ENCODE assay signal across 29 mouse cellular contexts in the genomic region with DNA sequence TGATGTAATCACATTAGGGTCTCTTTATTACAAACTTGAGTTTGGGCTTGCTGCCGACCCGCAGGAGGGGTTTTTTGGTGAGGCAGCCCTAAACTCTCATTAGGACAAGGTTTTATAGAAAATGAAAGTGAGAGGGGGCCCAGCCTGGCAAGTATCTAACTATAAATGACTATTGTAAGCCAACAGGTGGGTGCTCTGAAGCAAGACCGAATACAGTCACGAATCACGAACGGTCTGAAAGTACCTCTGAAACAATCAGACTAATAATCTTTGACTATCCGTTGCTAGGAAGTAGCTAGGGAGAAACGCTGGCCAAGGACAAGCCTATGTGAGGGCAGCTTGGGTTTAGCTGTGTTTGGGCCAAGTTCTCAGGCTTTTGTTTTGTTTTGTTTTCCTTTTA. TPM values are rescaled to one million over a fixed set of nuclear protein-coding genes. Genes with fewer than 3 reads are reported as not detected.
A peak's percentile ranks its signal among the peaks of the same experiment; 100 is the strongest.
DNase-seq lines count a peak whose midpoint lies in the region; ATAC-seq and TF ChIP-seq lines count a peak whose summit lies in the region.
"Had no signal": no experiment of that assay in that cellular context is flagged by ENCODE, and none has a peak within 500 bp of the region (broad histone marks: within the 10 kb centered on the region; RNA-seq: fewer than 3 reads in every experiment).

No protein-coding gene starts in this region.

- H3K9me3 ChIP-seq in forebrain, embryonic 16.5 days (ENCODE audit: control insufficient read depth, low read length) = no peaks in the 10 kb centered on the region
- H3K9me3 ChIP-seq in forebrain, embryonic 11.5 days (ENCODE audit: control insufficient read depth, low read length) = no peaks in the 10 kb centered on the region
- H3K9me3 ChIP-seq in lung, embryonic 14.5 days (ENCODE audit: low read depth, low read length) = no peaks in the 10 kb centered on the region
- H3K9me3 ChIP-seq: embryonic facial prominence, embryonic 12.5 days; forebrain, embryonic 13.5 days; midbrain, embryonic 10.5 days; neural tube, embryonic 13.5 days had no signal

- H3K27me3 ChIP-seq in forebrain, embryonic 16.5 days (replicated peaks; ENCODE audit: control insufficient read depth, insufficient read depth, low read length) = no peaks in the 10 kb centered on the region
- no peaks in the 10 kb centered on the region for H3K27me3 ChIP-seq in forebrain, embryonic 11.5 days (ENCODE audit: control insufficient read depth, insufficient read depth, low read length)
- H3K27me3 ChIP-seq in lung, embryonic 14.5 days (ENCODE audit: insufficient read depth, low read length) = no peaks in the 10 kb centered on the region
- H3K27me3 ChIP-seq: embryonic facial prominence, embryonic 12.5 days; forebrain, embryonic 13.5 days; heart, embryonic 12.5 days; neural tube, embryonic 13.5 days; Patski had no signal

- no peak for DNase-seq in forebrain, embryonic 11.5 days (ENCODE audit: low spot score)
- DNase-seq in lung, embryonic 14.5 days = peak; percentile 12
- DNase-seq in lung, postnatal 14 days = no peak
- DNase-seq in A20 (ENCODE audit: low read depth, low spot score) = peak; percentile 93
- peak; percentile 70 for DNase-seq in brain, embryonic 14.5 days (ENCODE audit: low read depth)
- no peak for DNase-seq in urinary bladder, postnatal 10 days (ENCODE audit: low spot score)
- DNase-seq: adrenal gland, adult 2 months; cerebellum, adult 2 months; cerebellum, postnatal 25 days; gastrocnemius, postnatal 14 days; heart, adult 18-20 months; heart, postnatal 14 days; kidney, adult 9 months; kidney, postnatal 36 days; layer of hippocampus, adult 9-11 months; lung, adult 18-20 months; thymus, postnatal 14 days had no signal

- H3K4me1 ChIP-seq in forebrain, embryonic 16.5 days (replicated peaks; ENCODE audit: control insufficient read depth, insufficient read depth, low read length) = peaks cover 3% of the 10 kb centered on the region; the same call in 1 of the 2 replicates
- no peaks in the 10 kb centered on the region for H3K4me1 ChIP-seq in forebrain, embryonic 11.5 days (replicated peaks; ENCODE audit: control insufficient read depth, insufficient read depth, low read length)
- H3K4me1 ChIP-seq in lung, embryonic 14.5 days (ENCODE audit: insufficient read depth) = no peaks in the 10 kb centered on the region
- H3K4me1 ChIP-seq: embryonic facial prominence, embryonic 12.5 days; forebrain, embryonic 13.5 days; heart, embryonic 12.5 days; midbrain, embryonic 10.5 days; neural tube, embryonic 13.5 days had no signal

- 0 out of 2 replicates have a peak, but pooled peaks have one; percentile 15 for ATAC-seq in forebrain, embryonic 16.5 days
- ATAC-seq in forebrain, embryonic 11.5 days (replicated peaks; ENCODE audit: low FRiP score) = no peak
- ATAC-seq in lung, embryonic 14.5 days (ENCODE audit: insufficient read depth) = no peak
- ATAC-seq: forebrain, embryonic 13.5 days; hindbrain, postnatal 0 days; intestine, embryonic 16.5 days; midbrain, embryonic 16.5 days; Patski had no signal

- no peak overlapping the region for H3K4me3 ChIP-seq in forebrain, embryonic 16.5 days (replicated peaks; ENCODE audit: low read length)
- H3K4me3 ChIP-seq in forebrain, embryonic 11.5 days (ENCODE audit: low read depth, low read length) = no peak overlapping the region
- no peak overlapping the region for H3K4me3 ChIP-seq in lung, embryonic 14.5 days (ENCODE audit: low read depth, low read length)
- H3K4me3 ChIP-seq: embryonic facial prominence, embryonic 12.5 days; forebrain, embryonic 13.5 days; heart, embryonic 12.5 days; midbrain, embryonic 10.5 days; myocyte; neural tube, embryonic 13.5 days had no signal

- H3K27ac ChIP-seq in forebrain, embryonic 16.5 days (ENCODE audit: low read length) = no peak overlapping the region
- no peak overlapping the region for H3K27ac ChIP-seq in forebrain, embryonic 11.5 days (ENCODE audit: low read depth, low read length)
- no peak overlapping the region for H3K27ac ChIP-seq in lung, embryonic 14.5 days (ENCODE audit: low read depth)
- H3K27ac ChIP-seq: embryonic facial prominence, embryonic 12.5 days; forebrain, embryonic 13.5 days; hindbrain, postnatal 0 days; midbrain, embryonic 10.5 days; neural tube, embryonic 13.5 days had no signal

- no peak for TF ChIP-seq CTCF in lung, embryonic 14.5 days (IDR thresholded peaks at IDR 0.05; ENCODE audit: low read depth)
- TF ChIP-seq CTCF in brain, embryonic 14.5 days (IDR thresholded peaks at IDR 0.05; ENCODE audit: borderline replicate concordance, extremely low read depth, insufficient read depth, insufficient read length) = no peak

- WGBS in forebrain, embryonic 16.5 days = 52% methylated on average over 8 of the region's 8 CpGs
- 92% methylated on average over 8 of the region's 8 CpGs for WGBS in forebrain, embryonic 11.5 days
- 87% methylated on average over 8 of the region's 8 CpGs for WGBS in lung, embryonic 14.5 days

- H3K9ac ChIP-seq in forebrain, embryonic 16.5 days (replicated peaks; ENCODE audit: low read depth, low read length) = no peak overlapping the region
- no peak overlapping the region for H3K9ac ChIP-seq in forebrain, embryonic 11.5 days (ENCODE audit: low read length)
- H3K9ac ChIP-seq in lung, embryonic 14.5 days = no peak overlapping the region
- H3K9ac ChIP-seq: embryonic facial prominence, embryonic 12.5 days; forebrain, embryonic 13.5 days; heart, embryonic 12.5 days; neural tube, embryonic 13.5 days had no signal

- no peaks in the 10 kb centered on the region for H3K36me3 ChIP-seq in forebrain, embryonic 16.5 days (ENCODE audit: control insufficient read depth, insufficient read depth)
- H3K36me3 ChIP-seq in forebrain, embryonic 11.5 days (ENCODE audit: control insufficient read depth, insufficient read depth, low read length) = no peaks in the 10 kb centered on the region
- H3K36me3 ChIP-seq in lung, embryonic 14.5 days (ENCODE audit: insufficient read depth) = no peaks in the 10 kb centered on the region
- H3K36me3 ChIP-seq: embryonic facial prominence, embryonic 12.5 days; G1E; heart, embryonic 12.5 days; midbrain, embryonic 10.5 days; neural tube, embryonic 13.5 days had no signal

- no peak for TF ChIP-seq POLR2A in brain, embryonic 14.5 days (IDR thresholded peaks at IDR 0.05; ENCODE audit: borderline replicate concordance, extremely low read depth, insufficient read depth, insufficient read length, poor library complexity, severe bottlenecking)

- H3K4me2 ChIP-seq in forebrain, embryonic 16.5 days (ENCODE audit: low read length) = no peak overlapping the region
- H3K4me2 ChIP-seq in forebrain, embryonic 11.5 days (ENCODE audit: low read depth, low read length, severe bottlenecking) = no peak overlapping the region
- no peak overlapping the region for H3K4me2 ChIP-seq in lung, embryonic 14.5 days
- H3K4me2 ChIP-seq: embryonic facial prominence, embryonic 12.5 days; forebrain, embryonic 13.5 days; heart, embryonic 12.5 days; neural tube, embryonic 13.5 days had no signal

RNA-seq across cellular contexts. Expression of a gene that starts 12.2 kb away (rescaled TPM):
- polyA plus RNA-seq in forebrain, embryonic 16.5 days (2015; fragmentation: Nextera tagmentation; extraction: Ambion mirVana) = 5.1 and 7.0 TPM in 2 replicates
- polyA plus RNA-seq in forebrain, embryonic 11.5 days (2014; fragmentation: Nextera tagmentation; extraction: Ambion mirVana) = 3.4 and 4.3 TPM in 2 replicates
- polyA plus RNA-seq in lung, embryonic 14.5 days (2014; fragmentation: Nextera tagmentation; extraction: Ambion mirVana) = 5.5 and 5.7 TPM in 2 replicates
- polyA plus RNA-seq in brain, embryonic 14.5 days (2012; rRNA removed) = 1.7 and 6.3 TPM in 2 replicates
- polyA plus RNA-seq: G1E had no signal

RNA-seq across cellular contexts. Expression of a gene that starts 12.4 kb away (rescaled TPM):
- 2.5 and 4.3 TPM in 2 replicates for polyA plus RNA-seq in forebrain, embryonic 16.5 days (2015; fragmentation: Nextera tagmentation; extraction: Ambion mirVana)
- 3.9 and 5.1 TPM in 2 replicates for polyA plus RNA-seq in forebrain, embryonic 11.5 days (2014; fragmentation: Nextera tagmentation; extraction: Ambion mirVana)
- 5.5 and 8.7 TPM in 2 replicates for polyA plus RNA-seq in lung, embryonic 14.5 days (2014; fragmentation: Nextera tagmentation; extraction: Ambion mirVana)
- polyA plus RNA-seq in brain, embryonic 14.5 days (2012; rRNA removed) = 7.0 and 10.9 TPM in 2 replicates

Comparison
In these comparisons a context has a peak if more than half of its experiments do, and no peak if none do; other contexts are left out.
1. DNase-seq: peak in lung, embryonic 14.5 days (single experiment), A20 (single experiment) and brain, embryonic 14.5 days (single experiment); none in forebrain, embryonic 11.5 days (single experiment), lung, postnatal 14 days (single experiment) and urinary bladder, postnatal 10 days (single experiment).